Comparison of ENCODE assay signal across 16 mouse cellular contexts in genomic region chr6:146111781-146112180, GRCm38 (mm10).
DNase-seq lines count a peak whose midpoint lies in the region; ATAC-seq and TF ChIP-seq lines count a peak whose summit lies in the region.
"Had no signal": no experiment of that assay in that cellular context is flagged by ENCODE, and none has a peak within 500 bp of the region (broad histone marks: within the 10 kb centered on the region; RNA-seq: fewer than 3 reads in every experiment).

No protein-coding gene starts in this region.

- no peak overlapping the region for H3K4me3 ChIP-seq in forebrain, embryonic 12.5 days (replicated peaks)
- no peak overlapping the region for H3K4me3 ChIP-seq in forebrain, postnatal 0 days (ENCODE audit: low read depth, low read length)
- no peak overlapping the region for H3K4me3 ChIP-seq in hindbrain, embryonic 15.5 days
- H3K4me3 ChIP-seq in midbrain, embryonic 14.5 days (replicated peaks; ENCODE audit: low read depth, low read length) = no peak overlapping the region
- no peak overlapping the region for H3K4me3 ChIP-seq in intestine, embryonic 15.5 days (replicated peaks)
- H3K4me3 ChIP-seq: embryonic facial prominence, embryonic 12.5 days; heart, adult 2 months; lung, embryonic 15.5 days had no signal

- no peaks in the 10 kb centered on the region for H3K36me3 ChIP-seq in forebrain, embryonic 12.5 days (replicated peaks)
- H3K36me3 ChIP-seq in forebrain, postnatal 0 days (ENCODE audit: insufficient read depth) = no peaks in the 10 kb centered on the region
- no peaks in the 10 kb centered on the region for H3K36me3 ChIP-seq in hindbrain, embryonic 15.5 days
- H3K36me3 ChIP-seq in midbrain, embryonic 14.5 days (ENCODE audit: control insufficient read depth, insufficient read depth, low read length) = no peaks in the 10 kb centered on the region
- no peaks in the 10 kb centered on the region for H3K36me3 ChIP-seq in intestine, embryonic 15.5 days
- H3K36me3 ChIP-seq: embryonic facial prominence, embryonic 12.5 days; lung, embryonic 15.5 days had no signal

- no peak for DNase-seq in forebrain, postnatal 0 days
- no peak for DNase-seq in Patski (ENCODE audit: low read depth, low spot score)
- DNase-seq in midbrain, embryonic 14.5 days = peak; percentile 40
- DNase-seq: cerebellum, postnatal 36 days; heart, adult 2 months; right cerebral cortex, postnatal 25 days; thymus, postnatal 4 days had no signal

- H3K27ac ChIP-seq in forebrain, embryonic 12.5 days = 0 out of 2 replicates have a peak overlapping the region, but pooled peaks have one; percentile 38
- H3K27ac ChIP-seq in forebrain, postnatal 0 days (ENCODE audit: low read depth, low read length) = no peak overlapping the region
- H3K27ac ChIP-seq in hindbrain, embryonic 15.5 days (replicated peaks) = peak overlapping the region; percentile 66
- H3K27ac ChIP-seq in midbrain, embryonic 14.5 days (replicated peaks; ENCODE audit: low read depth, low read length) = peak overlapping the region; percentile 57; the same call in 1 of the 2 replicates
- H3K27ac ChIP-seq in intestine, embryonic 15.5 days = no peak overlapping the region
- H3K27ac ChIP-seq: embryonic facial prominence, embryonic 12.5 days; heart, adult 2 months; lung, embryonic 15.5 days had no signal

- POLR2A ChIA-PET in Patski (lab: Charles Lee) = interaction anchor here (0.7 to 1.5 kb wide), 4 partner anchors 101 to 252 kb away, joined by 3 to 4 read pairs (median 3); no protein-coding TSS in a partner anchor

- WGBS in forebrain, embryonic 12.5 days = 74% methylated on average over 6 of the region's 6 CpGs
- 64% methylated on average over 6 of the region's 6 CpGs for WGBS in forebrain, postnatal 0 days
- WGBS in hindbrain, embryonic 15.5 days = 32% methylated on average over 6 of the region's 6 CpGs
- WGBS in midbrain, embryonic 14.5 days = 33% methylated on average over 6 of the region's 6 CpGs
- WGBS in intestine, embryonic 15.5 days = 75% methylated on average over 6 of the region's 6 CpGs

- H3K4me2 ChIP-seq in forebrain, embryonic 12.5 days = peak overlapping the region; percentile 13; the same call in 1 of the 2 replicates
- H3K4me2 ChIP-seq in forebrain, postnatal 0 days (ENCODE audit: low read depth) = no peak overlapping the region
- H3K4me2 ChIP-seq in hindbrain, embryonic 15.5 days = no peak overlapping the region
- no peak overlapping the region for H3K4me2 ChIP-seq in midbrain, embryonic 14.5 days (ENCODE audit: low read length)
- H3K4me2 ChIP-seq in intestine, embryonic 15.5 days (replicated peaks) = no peak overlapping the region
- H3K4me2 ChIP-seq: embryonic facial prominence, embryonic 12.5 days; liver, embryonic 11.5 days; lung, embryonic 15.5 days had no signal

- 0 out of 2 replicates have a peak overlapping the region, but pooled peaks have one; percentile 12 for H3K9ac ChIP-seq in forebrain, embryonic 12.5 days
- H3K9ac ChIP-seq in forebrain, postnatal 0 days = no peak overlapping the region
- H3K9ac ChIP-seq in hindbrain, embryonic 15.5 days = no peak overlapping the region
- H3K9ac ChIP-seq in midbrain, embryonic 14.5 days (replicated peaks; ENCODE audit: low read length) = no peak overlapping the region
- no peak overlapping the region for H3K9ac ChIP-seq in intestine, embryonic 15.5 days
- H3K9ac ChIP-seq: embryonic facial prominence, embryonic 12.5 days; lung, embryonic 15.5 days had no signal

- peaks cover 44% of the 10 kb centered on the region for H3K4me1 ChIP-seq in forebrain, embryonic 12.5 days
- H3K4me1 ChIP-seq in forebrain, postnatal 0 days (ENCODE audit: insufficient read depth) = no peaks in the 10 kb centered on the region
- H3K4me1 ChIP-seq in hindbrain, embryonic 15.5 days (replicated peaks) = peaks cover 42% of the 10 kb centered on the region
- peaks cover 18% of the 10 kb centered on the region for H3K4me1 ChIP-seq in midbrain, embryonic 14.5 days (ENCODE audit: control insufficient read depth, insufficient read depth, low read length)
- H3K4me1 ChIP-seq in intestine, embryonic 15.5 days (replicated peaks) = peaks cover 5% of the 10 kb centered on the region; the same call in 1 of the 2 replicates

- H3K27me3 ChIP-seq in forebrain, embryonic 12.5 days = no peaks in the 10 kb centered on the region
- no peaks in the 10 kb centered on the region for H3K27me3 ChIP-seq in forebrain, postnatal 0 days (ENCODE audit: insufficient read depth, low read length)
- no peaks in the 10 kb centered on the region for H3K27me3 ChIP-seq in Patski
- H3K27me3 ChIP-seq in hindbrain, embryonic 15.5 days = no peaks in the 10 kb centered on the region
- no peaks in the 10 kb centered on the region for H3K27me3 ChIP-seq in midbrain, embryonic 14.5 days (ENCODE audit: control insufficient read depth, insufficient read depth, low read length)
- no peaks in the 10 kb centered on the region for H3K27me3 ChIP-seq in intestine, embryonic 15.5 days (replicated peaks)
- H3K27me3 ChIP-seq: CH12.LX; embryonic facial prominence, embryonic 12.5 days; lung, embryonic 15.5 days had no signal

- in situ Hi-C loops in Patski (cut with MboI; ENCODE audit: low pct_unique_long_range_greater_than_20kb) = no loop called here

- CTCF ChIA-PET in Patski (lab: Charles Lee) = interaction anchor here (1.1 to 2.1 kb wide), 3 partner anchors 10 to 33 kb away, joined by 3 to 6 read pairs (median 5); no protein-coding TSS in a partner anchor

- ATAC-seq in forebrain, embryonic 12.5 days (ENCODE audit: low FRiP score) = no peak; the same call in 1 of the 2 replicates
- no peak for ATAC-seq in forebrain, postnatal 0 days
- ATAC-seq in Patski = peak; percentile 0
- ATAC-seq in hindbrain, embryonic 15.5 days (ENCODE audit: low FRiP score, low read depth) = no peak
- no peak for ATAC-seq in midbrain, embryonic 14.5 days (ENCODE audit: low FRiP score, low TSS enrichment)
- ATAC-seq in intestine, embryonic 15.5 days = no peak
- no peak for ATAC-seq in monocyte, adult 5-6 weeks (replicated peaks; ENCODE audit: insufficient number of reproducible peaks, low FRiP score, low TSS enrichment, poor library complexity, severe bottlenecking)
- no peak for ATAC-seq in cerebellum, adult (ENCODE audit: insufficient number of reproducible peaks, low FRiP score, low TSS enrichment)

- no peaks in the 10 kb centered on the region for H3K9me3 ChIP-seq in forebrain, embryonic 12.5 days
- no peaks in the 10 kb centered on the region for H3K9me3 ChIP-seq in forebrain, postnatal 0 days (ENCODE audit: low read length)
- H3K9me3 ChIP-seq in hindbrain, embryonic 15.5 days = no peaks in the 10 kb centered on the region
- H3K9me3 ChIP-seq in midbrain, embryonic 14.5 days (ENCODE audit: control insufficient read depth, low read length) = no peaks in the 10 kb centered on the region
- no peaks in the 10 kb centered on the region for H3K9me3 ChIP-seq in intestine, embryonic 15.5 days
- H3K9me3 ChIP-seq: embryonic facial prominence, embryonic 12.5 days; lung, embryonic 15.5 days had no signal

- TF ChIP-seq CTCF in forebrain, postnatal 0 days (IDR thresholded peaks at IDR 0.05; ENCODE audit: low read depth) = no peak
- no peak for TF ChIP-seq CTCF in Patski (IDR thresholded peaks at IDR 0.05)

Comparison
In these comparisons a context has a peak if more than half of its experiments do, and no peak if none do; other contexts are left out.
1. H3K27ac ChIP-seq: peak in forebrain, embryonic 12.5 days (single experiment), hindbrain, embryonic 15.5 days (single experiment) and midbrain, embryonic 14.5 days (single experiment); none in forebrain, postnatal 0 days (single experiment) and intestine, embryonic 15.5 days (single experiment).